Mouse (Mus musculus) B cell, adult (primary cell): ENCODE results near the gene Ccnjl. TPM values are rescaled to one million over a fixed set of nuclear protein-coding genes. Genes with fewer than 3 reads are reported as not detected.

Source experiments
- total RNA-seq: library from RNA; stranded (reverse); gene quantifications from 4 replicates; pipeline ENCODE4 v1.2.4, GENCODE M21; 2023; ENCODE audit not compliant: inconsistent age

The Ccnjl gene
- 0.19 TPM in 1 of 4 replicates, not detected in the others for total RNA-seq

GRCm38 (mm10) chr11:43528683-43529499 lies at the start of gene Ccnjl:
Ccnjl (plus strand) TSS chr11:43528784.

GRCm38 (mm10) chr11:43586324-43587090 lies 57.9 kb downstream of the Ccnjl start, which contains the start of gene 4933415A04Rik:
4933415A04Rik (plus strand) TSS chr11:43587040.

GRCm38 (mm10) chr11:43601440-43601839 lies 72.9 kb downstream of the Ccnjl start, which contains the start of gene Fabp6:
Fabp6 (minus strand) TSS chr11:43601540.

Other genes starting within 250 kb of the Ccnjl start
- 35.3 to 57.3 TPM (median 41.3 TPM) in 4 replicates for gene Pttg1, start 102.5 kb upstream of the Ccnjl start, total RNA-seq
- gene Slu7, start 95.0 kb upstream of the Ccnjl start, total RNA-seq, result 98.9 to 113 TPM (median 100 TPM) in 4 replicates
- gene C1qtnf2, start 54.5 kb upstream of the Ccnjl start, total RNA-seq, result not detected in 4 replicates
- gene 4933415A04Rik, start 58.3 kb downstream of the Ccnjl start, total RNA-seq, result 0.24 TPM in 1 of 4 replicates, not detected in the others
- not detected in 4 replicates for gene Fabp6, start 72.8 kb downstream of the Ccnjl start, total RNA-seq
- 56.5 to 71.9 TPM (median 59.4 TPM) in 4 replicates for gene Pwwp2a, start 153.2 kb downstream of the Ccnjl start, total RNA-seq
- 35.2 to 50.6 TPM (median 44.2 TPM) in 4 replicates for gene Ttc1, start 219.2 kb downstream of the Ccnjl start, total RNA-seq